Mouse (Mus musculus) heart, embryonic 11.5 days (tissue): ENCODE results near the gene Eef1akmt3. TPM values are rescaled to one million over a fixed set of nuclear protein-coding genes. Genes with fewer than 3 reads are reported as not detected.

Experiments
- ATAC-seq: fragments of 200-750 bp; cut with Nextera tagmentation; replicated peaks from 2 replicates; pipeline ENCODE4 v1.8.0; 2017; ENCODE audit warnings: moderate library complexity; ENCODE audit not compliant: insufficient number of reproducible peaks, low FRiP score, low TSS enrichment
- H3K27ac ChIP-seq: fragments of 300-500 bp; sonication (generic); 2 replicates; pipeline ENCODE4 v1.5.1; 2014; ENCODE audit warnings: mild to moderate bottlenecking, low read depth, low read length
- H3K27me3 ChIP-seq: fragments of 300-500 bp; sonication (generic); 2 replicates; pipeline ENCODE4 v1.6.1; 2014; ENCODE audit warnings: mild to moderate bottlenecking, low read length, mixed read lengths; ENCODE audit not compliant: control insufficient read depth, insufficient read depth
- H3K36me3 ChIP-seq: fragments of 300-500 bp; sonication (generic); 2 replicates; pipeline ENCODE4 v1.6.1; 2014; ENCODE audit warnings: mild to moderate bottlenecking, low read length, moderate library complexity, mixed read lengths; ENCODE audit not compliant: control insufficient read depth, insufficient read depth
- H3K4me1 ChIP-seq: fragments of 300-500 bp; sonication (generic); 2 replicates; pipeline ENCODE4 v1.6.1; 2014; ENCODE audit warnings: low read length; ENCODE audit not compliant: control insufficient read depth, insufficient read depth
- H3K4me2 ChIP-seq: fragments of 300-500 bp; sonication (generic); 2 replicates; pipeline ENCODE4 v1.6.1; 2014; ENCODE audit warnings: mild to moderate bottlenecking, moderate library complexity
- H3K4me3 ChIP-seq: fragments of 300-500 bp; sonication (generic); 2 replicates; pipeline ENCODE4 v1.5.1; 2014; ENCODE audit warnings: low read depth, low read length
- H3K9ac ChIP-seq: fragments of 300-500 bp; sonication (generic); 2 replicates; pipeline ENCODE4 v1.6.1; 2014; ENCODE audit warnings: mild to moderate bottlenecking, low read depth, low read length, moderate library complexity
- H3K9me3 ChIP-seq: fragments of 300-500 bp; sonication (generic); replicated peaks from 2 replicates; pipeline ENCODE4 v1.6.1; 2016; ENCODE audit warnings: low read length; ENCODE audit not compliant: control insufficient read depth
- WGBS: fragments of 180-500 bp; shearing (Covaris S2); extraction: QIAGEN DNeasy Blood & Tissue Kit; methylation state at CpG from one replicate; pipeline ENCODE4 v1.1.7; 2014; ENCODE audit not compliant: insufficient replicate concordance; 5-methylcytosine and 5-hydroxymethylcytosine counted together
- microRNA counts: library from miRNA; unstranded; fragments of <30 nt; microRNA quantifications from one replicate; lab custom pipeline; 2015
- microRNA-seq: library from miRNA; unstranded; fragments of <30 nt; microRNA quantifications from one replicate; pipeline ENCODE4, GENCODE M21; 2016; ENCODE audit warnings: borderline number of aligned reads
- polyA plus RNA-seq: library from polyadenylated mRNA; unstranded; fragments of >200 nt; fragmentation: Nextera tagmentation; extraction: Ambion mirVana; gene quantifications from 2 replicates; pipeline ENCODE4 v1.2.1, GENCODE M21; 2014

Gene Eef1akmt3
- polyA plus RNA-seq, 1 experiment from 2014 or later: 0.31 TPM

DNA sequence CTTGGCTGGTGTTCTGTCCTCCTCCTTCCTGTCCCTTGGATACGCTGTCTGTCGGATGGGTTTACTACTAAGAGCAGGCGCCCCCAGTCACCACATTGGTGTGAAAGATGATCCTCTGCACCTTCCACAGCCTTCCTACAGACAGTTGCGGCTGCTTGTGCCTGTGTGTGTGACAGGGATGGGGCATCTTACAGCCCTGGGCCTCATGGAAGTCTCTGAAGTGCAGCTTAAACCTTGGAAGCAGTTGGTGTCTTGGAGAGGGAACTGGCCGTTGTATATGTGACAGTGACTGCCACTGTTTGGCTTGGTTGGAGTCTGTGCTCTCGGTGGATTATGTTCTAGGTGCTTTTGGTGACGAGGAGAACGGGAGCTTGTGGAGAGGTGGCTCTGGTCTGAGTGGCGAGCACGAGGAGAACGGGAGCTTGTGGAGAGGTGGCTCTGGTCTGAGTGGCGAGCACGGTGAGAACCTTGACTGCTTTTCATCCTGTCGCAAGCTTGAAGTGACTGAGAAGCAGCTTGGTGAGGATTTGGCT is 58.1 kb downstream of the Eef1akmt3 start:
- WGBS: 34% methylated on average over 14 of the region's 14 CpGs
- ATAC-seq: no peak
- H3K27ac ChIP-seq: peak overlapping the region; percentile 64; the same call in 1 of the 2 replicates

DNA sequence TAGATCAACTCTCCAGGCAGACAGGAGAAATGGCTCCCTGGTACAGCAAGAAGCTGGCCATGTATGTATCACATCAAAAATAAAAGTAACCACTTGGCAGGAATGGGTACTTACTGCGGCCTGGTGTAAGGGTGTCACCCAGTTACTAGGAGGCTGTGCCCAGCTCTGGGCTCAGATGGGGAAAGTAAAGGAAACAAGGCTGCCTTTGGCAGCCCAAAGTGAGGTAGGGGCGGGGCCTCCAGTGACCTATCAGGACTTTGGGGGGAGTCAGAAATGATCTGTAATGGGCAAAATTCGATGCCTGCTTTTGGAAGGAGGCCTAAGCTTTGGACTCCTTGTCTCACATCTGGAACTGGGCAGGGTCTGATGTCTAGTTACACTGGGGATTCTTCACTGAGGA is 59.6 kb downstream of the Eef1akmt3 start:
- no peak overlapping the region for H3K27ac ChIP-seq

More for the DNA sequence above, 58.1 kb downstream of the Eef1akmt3 start:
- Histone ChIP-seq H3K4me1 (peaks cover 79% of the 10 kb centered on the region), H3K27me3 (no peaks in the 10 kb centered on the region), H3K36me3 (no peaks in the 10 kb centered on the region), H3K4me2 (peak overlapping the region; percentile 81), H3K4me3 (peak overlapping the region; percentile 85; the same call in 1 of the 2 replicates), H3K9ac (peak overlapping the region; percentile 59; the same call in 1 of the 2 replicates), H3K9me3 (no peaks in the 10 kb centered on the region)

More for the DNA sequence above, 59.6 kb downstream of the Eef1akmt3 start:
- H3K36me3 ChIP-seq: no peaks in the 10 kb centered on the region
- H3K4me1 ChIP-seq: peaks cover 68% of the 10 kb centered on the region
- peak overlapping the region; percentile 59; the same call in 1 of the 2 replicates for H3K9ac ChIP-seq
- no peaks in the 10 kb centered on the region for H3K27me3 ChIP-seq
- no peak for ATAC-seq
- H3K9me3 ChIP-seq: no peaks in the 10 kb centered on the region
- peak overlapping the region; percentile 85 for H3K4me3 ChIP-seq
- peak overlapping the region; percentile 81 for H3K4me2 ChIP-seq
- WGBS: 63% methylated on average over 3 of the region's 3 CpGs

MicroRNAs encoded within 50 kb of the gene (microRNA counts, 519-probe panel; counts per million panel counts)
- microRNA mmu-miR-26a (lab: Ali Mortazavi, UCI): 4,457 counts per million, percentile 38 among the panel's probes with 10 or more counts
- 32.2 counts per million for microRNA mmu-miR-546 (lab: Ali Mortazavi, UCI)

Small RNA genes lying within 50 kb of the gene (microRNA-seq; reads per million reads assigned to microRNA genes)
- 40.6 reads per million, percentile 57 among the genes with 10 or more reads in this experiment for gene Mir26a-2
- gene Mir546: 1.6 reads per million, percentile 21 among the genes with 10 or more reads in this experiment

Other genes starting within 250 kb of the Eef1akmt3 start
- 9.4 and 11.7 TPM in 2 replicates for gene Atp23, start 140.2 kb downstream of the Eef1akmt3 start, polyA plus RNA-seq
- 47.3 and 47.6 TPM in 2 replicates for gene Ctdsp2, start 62.8 kb downstream of the Eef1akmt3 start, polyA plus RNA-seq
- gene Avil, start 40.8 kb downstream of the Eef1akmt3 start, polyA plus RNA-seq: 0.13 and 0.34 TPM in 2 replicates
- gene Tsfm, start 10.7 kb downstream of the Eef1akmt3 start, polyA plus RNA-seq: 91.1 and 97.1 TPM in 2 replicates
- 36.1 and 43.3 TPM in 2 replicates for gene Mettl1, start 99 bp downstream of the Eef1akmt3 start, polyA plus RNA-seq
- gene Cyp27b1, start 6.7 kb upstream of the Eef1akmt3 start, polyA plus RNA-seq: 0.11 and 0.13 TPM in 2 replicates
- gene March9, start 18.7 kb upstream of the Eef1akmt3 start, polyA plus RNA-seq: 0.21 and 0.39 TPM in 2 replicates
- 1,419 and 1,452 TPM in 2 replicates for gene Cdk4, start 22.0 kb upstream of the Eef1akmt3 start, polyA plus RNA-seq
- gene Tspan31, start 28.8 kb upstream of the Eef1akmt3 start, polyA plus RNA-seq: 106 and 115 TPM in 2 replicates
- gene Agap2, start 33.8 kb upstream of the Eef1akmt3 start, polyA plus RNA-seq: 0.42 and 0.63 TPM in 2 replicates
- gene Os9, start 79.6 kb upstream of the Eef1akmt3 start, polyA plus RNA-seq: 21.3 and 30.3 TPM in 2 replicates
- gene B4galnt1, start 123.7 kb upstream of the Eef1akmt3 start, polyA plus RNA-seq: 1.6 and 1.8 TPM in 2 replicates
- gene Slc26a10, start 139.1 kb upstream of the Eef1akmt3 start, polyA plus RNA-seq: 8.4 and 11.8 TPM in 2 replicates
- 17.9 and 18.0 TPM in 2 replicates for gene Arhgef25, start 148.6 kb upstream of the Eef1akmt3 start, polyA plus RNA-seq
- 82.3 and 83.0 TPM in 2 replicates for gene Dtx3, start 154.2 kb upstream of the Eef1akmt3 start, polyA plus RNA-seq
- gene Pip4k2c, start 170.1 kb upstream of the Eef1akmt3 start, polyA plus RNA-seq: 20.8 and 21.5 TPM in 2 replicates
- 1.6 TPM in 2 replicates for gene Kif5a, start 221.8 kb upstream of the Eef1akmt3 start, polyA plus RNA-seq
- gene Dctn2, start 224.9 kb upstream of the Eef1akmt3 start, polyA plus RNA-seq: 135 and 136 TPM in 2 replicates
- 13.6 and 15.1 TPM in 2 replicates for gene Mbd6, start 247.5 kb upstream of the Eef1akmt3 start, polyA plus RNA-seq